Mouse (Mus musculus) erythroblast, adult 5-6 weeks (primary cell): ENCODE data around the gene Sept10. TPM values are rescaled to one million over a fixed set of nuclear protein-coding genes. Genes with fewer than 3 reads are reported as not detected.

Experiments
- ATAC-seq: replicated peaks from 2 replicates; pipeline ENCODE4 v1.8.0; 2016; ENCODE audit warnings: moderate number of reproducible peaks, mild to moderate bottlenecking, moderate TSS enrichment, inconsistent platforms; ENCODE audit not compliant: poor library complexity, low FRiP score, severe bottlenecking
- total RNA-seq, 2 experiments: library from RNA; stranded (forward) in 1 of 2; stranded (reverse) in 1 of 2; fragments of 150-400 nt in 1 of 2; fragments of 200-764, 138-1000 nt in 1 of 2; gene quantifications; 2 replicates each; pipeline versions ENCODE4 v1.2.3 to v1.2.4; 2015 to 2017; ENCODE audit warnings: low replicate concordance in 2 of 2

Gene Sept10
- total RNA-seq, 2 experiments from 2014 or later, result 1.7 to 4.8 TPM

GRCm38 (mm10) chr10:59235227-59235626 is 13.6 kb upstream of the Sept10 start:
- no peak for ATAC-seq

DNA sequence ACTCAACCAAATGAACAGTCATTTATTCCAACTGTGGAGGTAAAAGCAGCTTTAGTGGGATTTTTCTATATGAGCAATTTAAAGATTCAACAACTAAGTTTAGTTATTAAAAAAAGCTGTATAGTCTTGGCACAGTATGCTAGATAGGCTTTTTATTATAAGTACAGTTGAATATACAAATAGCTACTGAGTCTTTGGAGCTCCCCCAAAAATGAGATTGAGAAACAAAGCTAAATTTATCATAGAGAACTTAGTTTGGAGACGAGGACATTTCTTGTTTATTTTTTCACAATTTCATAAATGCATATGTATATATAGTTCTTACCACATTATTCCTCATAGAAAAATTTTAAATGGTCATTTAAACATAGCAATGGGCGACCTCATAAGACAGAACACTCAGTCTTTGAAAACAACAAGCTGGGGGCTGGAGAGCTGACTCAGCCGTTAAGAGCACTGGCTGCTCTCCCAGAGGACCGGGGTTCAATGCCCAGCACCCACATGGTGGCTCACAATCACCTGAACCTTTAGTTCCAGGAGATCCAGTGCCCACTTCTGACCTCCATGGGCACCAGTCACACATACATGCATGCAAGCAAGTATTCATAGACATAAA is 7.7 kb upstream of the Sept10 start:
- ATAC-seq, result no peak

DNA sequence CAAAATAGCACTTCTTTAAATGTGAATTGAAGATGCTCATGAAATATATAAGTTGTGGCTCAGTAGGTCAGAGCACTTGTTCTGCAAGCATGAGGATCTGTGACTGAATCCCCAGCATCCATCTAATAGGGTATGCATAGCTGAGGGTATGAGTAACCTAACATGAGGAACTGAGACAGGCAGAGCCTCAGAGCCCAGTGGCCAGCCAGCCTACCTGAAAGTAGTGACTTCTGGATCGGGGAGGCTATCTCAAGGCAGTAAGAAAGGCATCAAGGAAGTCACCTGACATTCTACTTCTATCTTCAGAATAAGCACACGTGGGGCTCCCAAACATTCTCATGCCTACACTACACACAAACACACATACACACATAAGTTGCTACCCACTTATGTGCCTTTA is 3.5 kb upstream of the Sept10 start:
- ATAC-seq, result no peak

DNA sequence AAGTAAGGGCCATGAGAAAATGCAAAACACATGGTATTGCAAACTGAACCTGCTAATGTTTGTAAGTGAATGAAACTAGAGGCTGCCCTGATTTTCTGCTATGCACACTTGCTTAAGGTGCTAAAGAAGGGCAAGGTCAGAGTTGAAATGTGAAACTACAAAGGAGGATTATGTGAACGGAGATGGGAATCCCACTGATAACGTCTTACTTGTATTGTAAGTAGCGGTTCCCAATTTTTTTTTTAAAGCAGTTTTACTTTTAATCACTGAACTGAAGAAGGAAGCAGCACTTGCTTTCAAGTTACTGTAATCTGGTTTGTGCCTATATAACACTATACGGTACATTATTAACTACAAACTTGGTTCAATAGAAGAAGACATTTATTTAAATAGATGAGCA is 2.2 kb upstream of the Sept10 start:
- no peak for ATAC-seq

DNA sequence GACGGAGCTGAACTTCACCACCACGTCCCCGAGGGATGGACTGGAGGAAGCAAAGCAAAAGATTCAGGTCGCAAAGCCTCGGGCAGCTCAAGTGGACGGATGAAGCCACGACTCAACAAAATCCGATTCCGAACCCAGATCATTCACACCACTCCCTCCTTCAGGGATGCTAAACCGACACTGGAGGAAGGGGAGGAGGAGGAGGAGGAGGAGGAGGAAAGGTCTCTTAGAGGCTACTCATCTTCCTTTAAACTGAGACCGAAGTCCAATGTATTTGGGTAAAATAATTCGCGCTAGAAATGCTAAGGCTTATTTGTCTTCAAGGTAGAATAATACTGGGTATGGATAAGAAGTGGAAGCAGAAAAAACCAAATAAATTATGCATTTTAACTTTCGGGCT is 1.7 kb upstream of the Sept10 start:
- no peak for ATAC-seq

GRCm38 (mm10) chr10:59222271-59223101 is 839 bp upstream of the Sept10 start:
- no peak for ATAC-seq

DNA sequence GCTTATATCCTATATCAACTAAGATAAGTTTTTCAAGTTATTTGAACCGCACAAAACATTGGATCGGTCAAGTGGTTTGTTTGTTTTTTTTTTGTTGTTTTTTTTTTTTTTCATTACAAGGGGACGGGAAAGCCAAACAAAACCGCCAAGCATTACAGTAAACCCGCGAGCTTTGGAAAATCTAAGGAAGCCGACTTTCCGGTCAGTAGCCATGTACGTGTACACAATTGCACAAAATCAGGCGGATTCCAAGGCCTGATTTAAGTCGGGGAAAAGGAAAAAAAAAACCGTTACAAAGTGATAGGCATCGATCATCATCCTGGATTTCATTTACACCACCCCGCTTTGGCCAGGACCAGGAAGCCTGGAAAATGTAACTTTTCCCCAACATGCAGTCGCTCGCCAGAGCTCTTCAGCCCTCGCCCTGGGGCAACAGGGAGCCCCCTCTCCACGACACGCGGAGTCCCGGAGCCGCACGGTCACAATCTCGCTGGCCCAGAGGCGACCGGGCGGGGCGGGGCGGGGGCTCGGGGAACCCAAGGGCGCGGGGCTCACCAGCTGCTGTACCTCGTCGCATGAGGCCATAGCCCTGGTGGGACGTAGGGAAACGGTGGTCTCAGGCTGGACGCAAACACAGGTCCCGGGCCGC is 699 bp downstream of the Sept10 start:
- ATAC-seq, result no peak

GRCm38 (mm10) chr10:59200011-59200410 is 21.6 kb downstream of the Sept10 start:
- ATAC-seq, result no peak

DNA sequence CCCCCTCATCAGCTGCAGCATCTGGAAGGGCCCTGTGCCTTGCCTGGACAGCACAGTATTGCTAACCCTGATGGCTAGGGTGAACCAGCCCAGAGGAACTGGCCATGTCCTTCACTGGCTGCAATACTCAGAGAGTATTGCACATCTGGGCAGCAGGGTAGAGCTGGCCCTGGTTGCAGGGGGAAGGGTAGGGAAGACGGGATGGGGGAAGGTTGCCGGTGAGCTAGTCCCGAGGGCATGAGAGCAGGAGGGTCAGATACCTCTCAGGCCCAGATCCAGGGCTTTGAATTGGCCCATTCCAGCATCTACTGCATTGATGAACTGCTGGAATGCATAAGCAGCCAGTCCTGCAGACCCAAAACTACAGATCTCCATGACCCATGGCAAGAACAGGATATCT is 24.9 kb downstream of the Sept10 start:
- ATAC-seq, result no peak

GRCm38 (mm10) chr10:59194891-59195290 is 26.8 kb downstream of the Sept10 start:
- no peak for ATAC-seq

DNA sequence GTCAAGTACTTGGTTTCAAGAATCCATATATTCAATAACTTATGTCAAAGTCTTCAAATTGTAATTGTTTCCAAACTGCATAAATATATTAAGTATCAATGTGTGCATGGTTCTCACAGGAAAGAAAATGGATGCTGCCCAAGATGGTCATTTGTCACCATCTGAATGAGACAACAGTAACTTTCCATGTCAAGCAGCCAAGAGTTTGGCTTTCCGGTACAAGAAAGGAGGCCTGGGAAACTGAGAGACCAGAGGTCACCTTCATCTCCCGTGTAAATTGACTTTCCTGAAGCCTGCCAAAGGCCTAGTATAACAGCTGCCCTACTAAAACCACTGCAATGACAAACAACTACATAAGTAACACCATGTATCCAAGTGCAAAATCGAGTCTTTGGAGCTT is 39.3 kb downstream of the Sept10 start:
- no peak for ATAC-seq

GRCm38 (mm10) chr10:59179620-59180019 is 42.0 kb downstream of the Sept10 start:
- no peak for ATAC-seq

GRCm38 (mm10) chr10:59172539-59172938 is 49.1 kb downstream of the Sept10 start:
- no peak for ATAC-seq

DNA sequence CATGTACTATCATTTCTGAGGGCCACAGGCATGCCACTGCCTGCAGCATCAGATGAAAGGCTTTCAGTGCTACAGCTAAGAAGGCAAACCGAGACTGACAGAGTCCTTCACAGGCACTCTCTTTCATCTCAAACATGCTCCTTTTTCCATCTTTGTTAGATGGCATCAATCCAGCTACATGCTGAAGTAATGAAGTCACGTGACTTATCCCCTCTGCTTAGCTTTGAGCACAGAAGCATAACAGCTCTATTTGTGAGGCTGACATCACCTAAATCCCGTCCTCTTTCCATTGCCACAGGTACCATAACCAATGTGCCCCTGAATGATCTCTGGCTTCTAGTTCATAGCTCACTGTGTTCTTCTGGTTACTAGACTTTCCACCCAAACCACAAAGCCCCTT is 50.6 kb downstream of the Sept10 start:
- no peak for ATAC-seq

DNA sequence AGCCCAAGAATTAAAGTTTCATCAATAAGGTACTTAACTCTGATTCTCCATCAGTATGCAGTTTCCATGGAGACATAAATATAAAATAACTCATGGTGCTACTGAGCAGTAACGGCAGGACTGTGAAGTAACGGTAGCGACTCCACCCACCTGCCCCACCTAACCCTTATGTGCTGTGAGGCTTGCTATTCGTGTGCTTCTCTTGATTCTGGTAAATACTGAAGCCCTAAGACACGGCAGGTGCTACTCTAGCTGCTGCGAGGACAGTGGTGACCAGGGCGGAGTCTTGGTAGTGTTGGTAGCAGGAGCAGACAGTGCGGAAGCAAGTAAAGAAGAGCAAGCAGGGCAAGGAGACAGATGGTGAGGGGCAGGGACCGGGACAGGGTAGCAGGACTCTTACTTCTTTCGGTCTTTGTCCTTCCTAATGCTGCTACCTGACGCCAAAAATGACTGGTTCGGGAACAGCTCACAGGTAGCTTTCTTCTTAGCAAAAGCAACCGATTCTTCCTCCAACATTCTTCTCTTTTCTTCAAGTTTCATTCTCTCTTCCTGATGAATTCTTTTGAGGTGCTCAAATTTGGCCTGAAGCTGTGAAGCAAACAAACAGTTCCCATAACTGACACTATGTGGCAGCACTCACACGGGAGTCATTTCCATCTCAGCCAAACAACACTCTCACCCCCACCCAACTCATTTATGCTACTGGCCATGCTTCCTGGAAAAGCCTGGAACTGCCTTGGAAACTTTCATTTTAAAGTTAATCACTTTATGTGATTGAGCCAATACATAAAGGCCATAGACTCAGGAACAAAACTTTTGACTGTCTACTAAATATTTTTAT is 55.3 kb downstream of the Sept10 start:
- 0 out of 2 replicates have a peak, but pooled peaks have one; percentile 52 for ATAC-seq

- ATAC-seq, result no peak
These were observed 59.3 kb downstream of the Sept10 start for GRCm38 (mm10) chr10:59162185-59162897.

DNA sequence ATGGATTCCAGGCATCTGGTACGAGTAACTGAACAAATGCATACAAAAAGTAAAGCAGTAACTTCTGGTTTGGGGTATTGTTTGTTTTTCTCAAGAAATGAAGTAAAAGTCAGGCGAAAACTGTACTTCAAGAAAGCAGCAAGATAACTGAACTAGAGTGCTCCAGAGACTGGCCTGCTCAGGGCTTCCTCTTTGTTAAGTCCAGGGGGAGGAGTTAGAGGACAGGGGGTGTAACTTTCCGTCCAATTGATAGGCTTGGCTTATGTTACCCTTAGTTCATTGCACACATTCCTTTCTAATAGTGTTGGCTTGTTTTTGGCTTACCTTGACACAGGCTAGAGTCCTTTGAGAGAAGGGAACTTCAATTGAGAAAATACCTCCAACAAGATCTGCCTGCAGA is 63.0 kb downstream of the Sept10 start:
- ATAC-seq, result no peak

DNA sequence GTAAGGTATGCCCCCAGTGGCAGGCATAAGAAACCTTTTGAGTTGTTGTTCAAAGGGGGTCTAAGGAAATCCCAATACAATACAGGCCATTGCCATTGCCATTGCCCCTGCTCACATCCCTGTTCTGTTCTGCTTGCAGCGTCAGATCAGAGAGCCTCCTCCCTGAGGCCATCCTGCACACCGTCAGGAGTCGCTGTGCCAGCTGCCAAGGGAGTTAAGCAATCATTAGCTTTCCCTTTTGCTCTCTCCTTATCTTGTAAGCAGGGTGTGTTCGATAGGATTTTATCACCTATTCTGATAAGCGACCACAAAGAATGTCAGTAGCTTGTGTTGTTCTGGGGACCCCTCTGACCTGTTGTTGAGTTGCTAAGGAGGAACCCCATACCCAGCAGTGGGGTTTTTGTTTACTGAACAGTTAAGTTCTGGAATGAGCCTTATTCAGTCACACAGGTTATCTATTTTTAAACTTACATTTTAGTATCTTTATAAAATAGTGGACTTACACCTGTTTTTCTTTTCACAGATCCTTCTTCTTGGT is 69.0 kb downstream of the Sept10 start:
- no peak for ATAC-seq

DNA sequence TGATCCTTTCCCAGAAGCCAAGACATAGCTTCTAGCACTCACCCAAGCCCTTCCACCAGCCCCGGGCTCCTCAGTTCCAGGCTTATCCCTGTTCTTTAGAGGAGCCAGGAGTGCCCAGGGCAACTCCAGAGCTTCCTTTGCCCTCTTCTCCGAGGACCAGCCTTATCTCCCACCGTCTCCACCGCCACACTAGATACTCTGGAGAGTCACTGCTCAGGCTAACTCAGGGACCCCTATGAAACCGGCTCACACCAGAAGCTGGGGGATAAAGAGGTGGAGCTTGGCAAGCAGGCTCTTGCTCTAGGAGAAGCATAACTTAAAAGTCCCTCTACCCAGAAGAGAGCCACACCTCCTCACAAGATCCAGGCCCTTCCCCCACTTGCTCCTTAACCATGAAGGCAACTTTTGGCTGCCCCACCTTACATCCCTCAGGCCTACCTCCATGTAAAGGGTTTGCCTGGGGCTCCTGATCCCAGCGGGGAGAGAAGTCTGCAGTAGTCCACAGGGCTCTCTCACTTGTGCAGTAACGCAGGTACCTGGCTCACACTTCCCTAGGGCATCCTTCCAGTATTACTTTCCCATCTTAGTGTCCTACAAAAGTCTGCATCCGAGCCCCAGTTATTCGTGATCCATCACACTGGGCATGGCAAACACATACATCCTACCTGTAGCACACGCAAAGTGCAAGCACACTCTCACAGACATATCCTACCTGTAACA is 70.5 kb downstream of the Sept10 start:
- ATAC-seq, result no peak
